Mouse (Mus musculus): Measurements from ENCODE around the gene Pgm1.

DNA sequence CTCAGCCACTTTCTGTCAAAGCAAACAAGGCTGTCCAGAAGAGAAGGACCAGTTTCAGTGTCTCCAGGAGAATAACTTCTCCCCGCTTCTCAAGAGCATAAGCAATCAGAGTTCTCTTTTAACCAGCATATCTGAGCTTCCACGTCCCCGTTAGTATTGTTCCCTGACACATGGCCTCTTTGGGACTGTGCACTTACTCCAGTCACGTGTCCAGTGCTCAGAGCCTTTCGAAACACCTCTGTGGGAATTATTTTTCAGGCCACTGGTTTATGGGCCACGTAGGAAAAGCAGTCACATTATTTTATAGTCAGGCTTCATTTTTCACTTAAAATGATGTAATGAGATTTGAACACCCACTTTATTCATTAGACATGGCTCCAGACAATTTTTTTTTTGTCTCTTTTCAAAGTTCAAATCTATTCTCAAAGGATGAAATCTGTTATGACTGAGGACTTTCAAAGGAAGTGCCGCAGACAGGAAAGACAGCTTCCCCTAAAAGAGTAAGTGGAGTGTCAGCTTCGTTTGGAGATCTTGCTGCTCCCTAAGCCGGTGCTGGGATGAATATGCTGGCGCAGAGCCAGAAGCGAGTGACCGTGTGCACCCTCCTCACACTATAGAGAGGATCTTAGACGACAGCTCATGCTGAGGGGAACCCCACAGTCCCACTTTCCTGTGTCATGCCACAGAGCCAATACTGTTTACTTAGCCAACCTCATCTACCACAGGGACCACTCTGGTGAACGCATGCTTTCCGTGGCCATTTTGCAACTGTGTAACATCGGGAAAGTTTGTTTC, 10.7 kb downstream of the Pgm1 start:
- TF ChIP-seq ZNF384 (IDR thresholded peaks at IDR 0.05; ENCODE audit: low read depth, low read length), result no peak
- no peak for TF ChIP-seq ZC3H11A (IDR thresholded peaks at IDR 0.05; ENCODE audit: borderline replicate concordance, low read depth, low read length)
- no peak for TF ChIP-seq HCFC1 (IDR thresholded peaks at IDR 0.05; ENCODE audit: borderline replicate concordance, insufficient read depth, low read length)
- no peak for TF ChIP-seq CHD2 (IDR thresholded peaks at IDR 0.05; ENCODE audit: low read depth, low read length)
